Mouse (Mus musculus): ENCODE measurements at regions not wholly inside any gene's neighbourhood (a gene's known extent, or its start where the extent isn't known, plus 50 kb on each side); places are given as distances from the start of the nearest gene placed in this dataset.

DNA sequence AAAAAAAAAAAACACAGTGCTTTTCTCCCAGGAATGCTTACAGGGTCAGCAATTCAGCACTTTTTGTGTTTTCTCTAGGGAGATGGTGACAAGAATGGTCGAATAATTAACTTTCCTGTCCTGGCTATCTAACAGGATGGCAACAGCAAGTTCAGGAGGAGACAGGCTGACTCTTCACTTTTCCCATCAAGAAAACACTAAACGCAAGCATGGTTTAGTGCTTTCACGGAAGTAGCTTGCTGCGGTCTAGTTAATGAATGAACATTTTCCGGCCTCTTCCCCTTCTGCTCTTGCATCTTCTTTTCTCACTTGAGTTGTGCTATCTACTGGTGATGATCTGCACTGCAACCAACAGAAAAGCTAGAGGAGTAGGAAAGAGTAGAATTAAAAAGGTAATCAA lies 463.6 kb upstream of the Igfbp7 start:
- TF ChIP-seq POLR2A (IDR thresholded peaks at IDR 0.05; ENCODE audit: borderline replicate concordance, extremely low read depth, low read depth, low read length), result no peak
- no peak for TF ChIP-seq CTCF (IDR thresholded peaks at IDR 0.05; ENCODE audit: insufficient read depth, low read length)

Measured in lung, adult 2 months (tissue).